ENCODE assay signal across 9 mouse cellular contexts in the genomic region with DNA sequence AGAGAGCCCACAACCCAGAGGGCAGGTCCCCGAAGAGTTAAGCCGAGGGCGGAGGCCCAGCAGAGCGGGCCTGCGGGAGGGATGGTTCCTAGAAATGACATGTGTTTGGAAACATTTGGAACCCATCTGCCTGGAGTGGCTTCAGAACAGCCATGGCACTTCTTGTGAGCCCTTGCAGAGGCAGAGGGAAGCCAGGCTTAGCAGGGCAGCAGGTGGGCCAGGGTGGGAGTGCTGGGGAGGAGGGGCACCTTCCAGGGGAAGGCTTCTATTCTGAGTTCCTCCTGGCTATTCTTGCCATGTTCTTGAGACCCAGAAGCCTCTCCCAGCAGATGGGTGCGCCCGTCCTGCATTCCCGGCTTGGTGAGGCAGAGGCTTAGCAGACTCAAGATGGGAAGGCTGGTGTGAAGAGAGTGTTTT.
DNase-seq lines count a peak whose midpoint lies in the region; ATAC-seq lines count a peak whose summit lies in the region.
"Had no signal": no experiment of that assay in that cellular context is flagged by ENCODE, and none has a peak within 500 bp of the region (broad histone marks: within the 10 kb centered on the region; RNA-seq: fewer than 3 reads in every experiment).

No protein-coding gene starts in this region.

- H3K27me3 ChIP-seq in limb, embryonic 15.5 days: no peaks in the 10 kb centered on the region
- H3K27me3 ChIP-seq: CH12.LX had no signal

- no peak overlapping the region for H3K9ac ChIP-seq in limb, embryonic 15.5 days

- DNase-seq in heart, adult 11 months: peak; percentile 95
- no peak for DNase-seq in heart, adult 8-10 months (ENCODE audit: low spot score)
- peak; percentile 42 for DNase-seq in urinary bladder, postnatal 14 days (ENCODE audit: low spot score)
- no peak for DNase-seq in urinary bladder, postnatal 36 days (ENCODE audit: low spot score in 2 of 2)
- peak; percentile 54 for DNase-seq in thymus, postnatal 25 days
- no peak for DNase-seq in frontal cortex, postnatal 10 days (ENCODE audit: low spot score in 2 of 2)

- H3K27ac ChIP-seq in limb, embryonic 15.5 days: peak overlapping the region; percentile 92

- no peaks in the 10 kb centered on the region for H3K9me3 ChIP-seq in limb, embryonic 15.5 days

- peak overlapping the region; percentile 48 for H3K4me2 ChIP-seq in limb, embryonic 15.5 days

- 53% methylated on average over 8 of the region's 8 CpGs for WGBS in limb, embryonic 15.5 days

- peak overlapping the region; percentile 27 for H3K4me3 ChIP-seq in limb, embryonic 15.5 days

- peaks cover 67% of the 10 kb centered on the region for H3K4me1 ChIP-seq in limb, embryonic 15.5 days

- no peak for ATAC-seq in limb, embryonic 15.5 days (ENCODE audit: insufficient number of reproducible peaks, low FRiP score, low TSS enrichment, low read depth)
- ATAC-seq in monocyte, adult 5-6 weeks (replicated peaks; ENCODE audit: insufficient number of reproducible peaks, low FRiP score, low TSS enrichment, poor library complexity, severe bottlenecking): no peak

- H3K36me3 ChIP-seq in limb, embryonic 15.5 days: peaks cover 12% of the 10 kb centered on the region; the same call in 1 of the 2 replicates

Comparison
In these comparisons a context has a peak if more than half of its experiments do, and no peak if none do; other contexts are left out.
1. DNase-seq: peak in heart, adult 11 months (single experiment), urinary bladder, postnatal 14 days (single experiment) and thymus, postnatal 25 days (single experiment); none in heart, adult 8-10 months (single experiment), urinary bladder, postnatal 36 days (0 of 2) and frontal cortex, postnatal 10 days (0 of 2).